Mouse (Mus musculus) left cerebral cortex, adult 11 months (tissue): ENCODE measurements around the gene Focad.

Experiments used
- DNase-seq: peaks from one replicate; pipeline ENCODE4 v3.0.0; 2022; ENCODE audit warnings: low spot score

Focad gene

DNA sequence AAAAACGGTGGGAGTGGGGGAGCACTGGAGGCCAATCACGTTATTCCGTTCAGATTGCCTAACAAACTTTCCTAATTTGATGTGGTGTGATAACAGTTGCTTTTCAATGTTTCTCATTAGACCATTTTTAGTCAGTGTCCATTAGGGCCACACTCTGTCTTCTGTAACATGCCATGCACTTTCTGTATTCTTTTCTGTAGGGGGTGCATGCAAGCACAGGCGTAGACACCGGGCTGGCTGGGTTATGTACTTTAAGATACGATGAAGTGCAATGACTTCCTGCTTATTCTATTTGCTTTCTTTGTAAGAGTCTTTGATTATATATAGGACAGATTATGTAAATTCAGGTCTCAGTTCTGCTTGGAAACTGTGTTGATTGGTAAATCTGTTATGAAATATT lies 116.2 kb downstream of the Focad start:
- DNase-seq = no peak

DNA sequence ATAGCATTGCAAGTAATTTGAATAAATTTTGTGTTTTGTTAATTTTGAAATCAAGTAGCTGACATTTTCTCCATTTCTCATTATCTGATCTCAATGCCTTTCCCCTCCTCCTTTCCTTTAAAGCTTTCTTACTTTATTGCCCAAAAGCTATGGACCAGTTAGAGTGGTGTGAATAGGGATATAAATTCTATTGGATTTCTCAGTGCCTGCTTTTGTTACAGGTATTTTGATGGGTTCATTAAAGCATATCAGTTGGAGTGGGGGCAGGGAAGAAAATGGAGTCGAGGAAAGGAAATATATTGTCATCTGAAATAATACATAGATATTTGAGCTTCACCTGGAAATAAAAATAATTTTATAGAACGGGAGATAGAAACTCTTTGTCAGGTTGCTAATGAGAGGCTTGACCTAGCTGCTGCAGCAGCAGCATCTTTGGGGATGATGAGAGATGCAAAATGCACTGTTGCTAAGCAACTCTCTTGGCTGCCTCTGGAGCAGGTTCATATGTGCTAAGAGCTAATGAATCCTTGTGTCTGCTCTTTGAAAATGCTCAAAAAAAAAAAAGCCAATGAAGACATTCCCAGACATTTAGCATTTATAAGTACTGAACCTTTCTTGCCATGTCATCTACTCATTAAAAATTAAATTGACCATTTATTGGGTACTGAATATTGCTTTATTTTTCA lies 116.9 kb downstream of the Focad start:
- no peak for DNase-seq

DNA sequence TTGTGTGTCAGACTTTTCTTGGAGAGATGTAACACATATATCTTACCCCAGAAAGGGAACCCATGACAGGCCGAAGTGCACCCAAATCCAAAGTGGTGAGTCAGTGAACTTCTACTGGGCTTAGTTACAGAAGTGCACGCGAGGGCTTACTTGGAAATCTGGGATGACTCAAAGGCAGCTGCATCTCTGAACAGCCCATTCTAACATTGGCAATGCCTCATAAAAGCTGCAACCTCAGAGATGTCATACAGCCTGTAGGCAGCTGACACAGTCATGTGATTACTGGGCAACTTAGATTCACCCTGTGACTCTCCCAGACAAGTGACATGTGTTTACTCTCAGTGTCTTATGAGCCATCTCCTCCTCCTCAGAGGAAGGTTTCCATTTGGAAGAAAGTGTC lies 119.5 kb downstream of the Focad start:
- DNase-seq = no peak

DNA sequence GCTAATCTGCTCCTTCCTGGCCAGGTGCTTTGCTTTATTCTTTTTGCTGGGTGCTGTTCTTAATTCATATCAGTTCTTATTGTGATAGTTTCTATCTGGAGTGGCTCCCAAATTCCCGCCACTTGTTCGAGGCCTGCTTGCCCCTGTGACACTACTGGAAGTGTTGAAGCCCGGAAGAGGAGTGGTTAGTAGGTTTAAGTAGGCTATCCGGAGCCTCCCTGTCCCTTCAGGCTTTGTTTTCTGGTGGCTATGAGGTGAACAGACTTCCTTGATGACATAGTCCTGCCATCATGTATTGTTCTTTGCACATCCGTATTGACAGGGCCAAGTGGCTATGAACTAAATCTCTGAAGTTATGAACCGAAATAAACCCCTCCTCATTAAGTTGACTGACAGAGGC lies 123.9 kb downstream of the Focad start:
- no peak for DNase-seq

DNA sequence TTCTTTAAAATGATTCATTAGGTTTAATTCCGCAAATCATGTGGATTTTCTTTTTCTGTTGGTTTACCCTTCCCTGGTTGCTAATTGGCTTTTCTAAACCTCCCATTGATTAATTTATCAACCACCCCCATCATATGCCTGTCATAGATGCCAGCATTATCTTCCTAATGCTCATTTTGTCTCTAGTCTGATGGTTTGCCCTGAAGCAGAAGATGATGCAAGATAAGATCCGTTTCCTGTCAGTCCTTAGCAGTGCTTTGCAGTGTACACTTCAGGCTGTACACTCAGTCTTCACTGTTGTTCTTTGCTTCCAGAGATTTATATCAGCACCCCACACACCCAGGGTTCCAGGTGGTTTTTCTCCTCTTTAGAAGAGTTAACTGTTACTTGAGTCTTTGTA lies 124.4 kb downstream of the Focad start:
- DNase-seq = no peak

DNA sequence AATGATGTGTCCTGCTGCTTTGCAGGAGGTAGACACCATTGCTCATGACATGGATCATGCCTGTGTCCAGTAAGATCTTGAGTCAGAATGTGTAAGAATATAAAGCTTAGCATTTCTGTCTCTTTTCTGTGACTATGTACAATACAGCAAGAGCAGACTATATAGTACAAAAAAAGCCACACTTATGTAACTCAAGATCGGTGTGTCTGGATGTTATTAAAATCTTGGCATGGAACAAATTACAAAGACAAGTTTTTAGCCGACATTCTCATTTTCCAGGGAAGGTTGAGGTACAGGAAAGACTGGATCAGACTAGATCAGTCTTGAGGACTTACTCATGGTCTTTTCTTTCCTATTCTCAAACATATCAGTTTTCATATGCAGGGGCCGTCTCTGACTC lies 136.9 kb downstream of the Focad start:
- DNase-seq = no peak

DNA sequence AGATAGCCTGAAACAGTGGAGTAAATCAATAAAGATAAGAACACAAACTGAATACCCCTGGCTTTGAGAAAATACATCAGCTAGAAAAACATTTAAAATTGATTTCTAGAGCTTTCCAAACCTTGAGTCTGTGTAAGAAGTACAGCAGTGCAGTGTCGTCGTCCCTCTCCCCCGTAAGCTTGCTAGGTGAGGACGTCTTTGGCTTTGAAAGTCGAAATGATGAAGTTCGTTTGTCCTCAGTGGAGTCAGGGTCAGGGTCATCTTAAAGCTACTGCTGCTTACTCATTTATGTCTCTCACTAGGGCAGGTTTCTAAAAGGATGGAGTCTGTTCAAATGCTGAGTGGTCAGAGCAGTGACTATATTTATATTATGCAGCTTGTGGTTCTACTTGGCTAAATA lies 141.5 kb downstream of the Focad start:
- DNase-seq = no peak

DNA sequence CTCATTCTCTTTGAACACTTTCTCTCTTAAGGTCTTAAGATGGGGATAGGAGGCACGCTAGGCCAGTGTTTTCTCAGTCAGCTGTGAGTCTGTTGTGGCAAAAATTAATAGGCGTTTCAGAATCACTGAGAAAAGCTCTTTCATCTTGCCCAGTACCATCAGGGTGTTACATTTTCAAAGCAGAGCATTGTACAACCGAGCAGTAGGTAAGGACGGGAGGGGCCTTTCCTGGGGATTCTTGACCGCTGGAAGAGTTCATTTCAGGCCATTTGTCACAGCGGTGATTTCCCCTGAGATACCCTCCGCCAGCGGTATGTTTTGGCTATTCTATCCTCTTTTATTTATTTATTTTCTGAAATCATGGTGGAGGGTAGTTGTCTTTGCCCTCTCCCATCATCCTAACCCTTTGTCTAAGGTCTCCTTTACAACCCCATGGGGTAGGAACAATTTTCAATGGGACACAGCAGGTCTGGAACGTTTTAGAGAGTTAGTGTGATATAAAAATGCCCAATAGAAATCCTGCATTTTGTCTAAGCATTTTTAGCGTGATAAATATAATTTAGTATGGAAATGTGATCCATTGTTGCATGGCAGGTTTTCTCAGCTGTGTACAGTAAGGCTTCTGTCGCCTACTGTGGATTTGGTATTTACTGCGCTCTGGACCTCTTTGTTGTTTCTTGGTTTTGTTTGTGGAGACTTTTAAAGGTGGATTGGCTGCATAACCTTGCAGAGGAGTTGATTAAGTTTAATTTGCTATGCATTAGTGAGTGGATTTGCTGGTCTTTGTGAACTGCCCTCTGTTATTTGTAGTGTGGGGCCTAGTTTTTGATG lies 142.7 kb downstream of the Focad start:
- DNase-seq = no peak

DNA sequence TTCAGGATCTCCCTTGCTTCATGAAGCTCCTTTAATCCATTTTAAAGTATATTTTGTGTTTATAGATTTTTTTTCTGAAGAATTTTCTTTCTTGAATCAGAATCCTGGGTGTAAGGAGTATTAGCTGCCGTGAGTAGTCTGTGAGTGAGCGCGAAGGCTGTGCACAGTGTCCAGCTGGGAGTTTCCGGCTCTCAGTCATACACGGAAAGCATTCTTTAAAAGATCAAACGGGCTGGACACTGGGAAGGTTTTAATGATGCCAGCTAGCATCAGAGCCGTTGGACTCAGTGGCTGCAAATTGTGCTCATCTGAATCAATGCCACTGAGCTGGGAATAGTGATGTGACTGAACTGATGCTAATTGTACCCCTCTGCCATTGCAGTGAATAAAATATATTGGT lies 143.9 kb downstream of the Focad start:
- DNase-seq = no peak

DNA sequence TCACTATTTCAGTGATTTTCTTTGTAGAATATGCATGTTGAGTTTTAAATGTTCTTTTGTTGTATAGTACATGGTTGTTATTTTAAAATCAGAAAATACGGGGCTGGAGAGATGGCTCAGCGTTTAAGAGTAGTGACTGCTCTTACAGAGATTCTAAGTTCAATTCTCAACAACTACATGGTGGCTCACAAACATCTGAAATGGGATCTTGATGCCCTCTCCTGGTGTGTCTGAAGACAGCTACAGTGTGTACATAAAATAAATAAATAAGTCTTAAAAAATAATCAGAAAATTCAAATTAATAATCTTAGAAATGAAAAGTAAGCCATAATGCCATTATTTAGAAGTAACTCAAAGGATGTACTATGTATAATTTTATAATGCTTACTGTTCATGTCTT lies 149.4 kb downstream of the Focad start:
- DNase-seq = no peak

DNA sequence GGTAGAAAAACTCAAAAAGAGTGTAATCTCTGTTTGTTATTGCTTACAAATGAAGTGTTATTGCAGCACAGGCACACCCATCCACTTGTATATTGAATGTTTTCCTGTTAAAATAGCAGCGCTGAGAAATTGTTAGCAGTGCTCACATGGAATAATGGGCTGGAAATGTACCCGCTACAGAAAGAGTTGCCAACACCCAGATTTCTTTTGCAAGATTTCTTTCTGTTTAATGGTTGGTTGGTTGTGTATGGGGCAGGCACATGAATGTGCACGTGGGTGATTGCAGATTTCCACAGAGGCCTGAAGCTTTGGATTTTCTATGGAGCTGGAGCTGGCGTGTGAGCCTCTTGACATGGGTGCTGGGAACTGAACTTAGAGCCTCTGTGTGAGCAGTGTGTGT lies 151.1 kb downstream of the Focad start:
- DNase-seq = no peak

DNA sequence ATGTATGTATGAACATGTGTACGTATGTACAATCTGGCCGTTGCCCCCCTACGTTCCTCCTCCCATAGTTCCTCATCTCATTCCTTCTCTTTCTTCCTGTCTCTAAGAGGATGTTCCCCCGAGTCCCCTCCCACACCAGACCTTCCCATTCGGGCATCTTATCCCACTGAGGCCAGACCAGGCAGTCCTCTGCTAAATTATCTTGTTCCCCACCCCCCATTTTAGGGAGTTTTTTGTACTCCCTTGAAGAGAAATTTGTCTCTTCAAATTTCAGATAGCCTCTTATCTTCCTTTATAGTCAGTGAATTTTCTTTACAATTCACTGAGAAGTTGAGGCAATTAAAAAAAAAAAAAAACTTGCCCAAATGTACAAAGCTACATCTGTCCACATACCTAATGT lies 166.9 kb downstream of the Focad start:
- no peak for DNase-seq

DNA sequence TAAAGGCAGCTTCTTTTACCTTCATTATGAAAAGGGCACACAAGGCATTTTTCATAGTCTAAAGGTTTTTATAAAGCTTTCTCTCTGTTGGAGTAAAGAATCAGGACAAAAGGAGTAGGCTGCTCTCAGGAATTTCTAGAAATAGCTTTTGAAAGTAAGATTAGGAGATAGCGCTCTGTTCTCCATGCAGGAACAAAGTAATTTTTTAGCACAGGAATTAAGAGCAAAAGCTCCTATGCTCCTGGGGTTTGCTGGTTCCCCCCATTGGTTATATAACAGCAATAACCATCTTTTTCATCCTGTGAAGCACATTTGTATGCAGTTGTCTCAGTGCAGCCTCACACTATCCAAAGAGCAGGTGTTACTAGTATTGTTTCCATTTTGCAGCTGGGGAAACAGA lies 170.1 kb downstream of the Focad start:
- peak; percentile 43 for DNase-seq

DNA sequence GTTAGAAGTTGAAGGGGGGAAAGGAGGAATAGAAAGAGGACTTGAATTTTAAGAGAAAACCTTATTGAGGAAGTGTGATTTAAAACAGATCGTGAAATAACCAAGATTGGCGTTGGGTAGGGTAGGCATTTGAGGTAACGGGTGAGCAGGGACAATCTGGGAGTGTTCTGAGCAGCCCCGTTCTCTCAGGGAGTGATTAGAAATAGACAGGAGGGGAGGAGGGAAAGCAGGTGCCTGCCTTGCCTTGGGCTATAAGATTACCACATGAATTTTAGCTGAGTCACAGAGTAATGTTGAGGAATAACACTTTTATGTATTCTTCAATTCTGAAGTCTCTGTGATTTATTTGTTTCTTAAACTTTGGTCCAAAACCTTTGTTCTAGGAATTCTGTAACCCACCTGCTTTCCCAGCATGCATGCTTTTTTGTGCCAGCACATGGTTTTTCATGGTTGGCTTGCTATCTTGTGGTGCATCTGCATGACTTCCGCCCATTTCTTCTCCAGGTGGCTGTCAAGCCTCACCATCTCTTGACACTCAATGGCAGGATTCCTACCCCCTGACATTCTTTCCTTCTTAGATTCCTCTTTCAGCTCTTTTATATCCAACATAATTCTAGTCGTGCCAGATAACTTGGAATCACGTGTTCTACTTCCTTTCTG lies 176.1 kb downstream of the Focad start:
- DNase-seq = no peak

DNA sequence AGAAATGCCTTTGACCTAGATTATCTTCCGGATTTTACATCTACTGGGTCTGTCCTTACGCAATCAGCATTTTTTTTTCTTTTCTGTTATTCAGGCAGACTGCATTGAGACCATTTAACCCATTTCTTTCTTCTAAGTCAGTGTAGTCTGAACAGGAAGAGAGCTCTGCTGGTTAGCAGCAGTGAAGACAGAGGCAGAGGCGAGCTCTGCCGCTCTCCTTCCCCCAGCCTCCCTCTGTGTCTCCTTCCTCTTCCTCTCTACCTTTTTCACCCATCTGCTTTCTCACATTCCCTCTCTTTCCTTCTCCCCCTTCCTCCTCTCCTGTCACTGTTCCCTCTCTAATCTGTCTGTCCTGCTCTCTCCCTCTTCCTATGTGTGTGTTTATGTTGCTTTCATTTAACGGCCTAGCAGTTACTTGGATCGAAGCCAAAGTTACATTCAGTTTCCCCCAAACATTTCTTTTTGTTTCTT lies 181.2 kb downstream of the Focad start:
- DNase-seq = no peak

DNA sequence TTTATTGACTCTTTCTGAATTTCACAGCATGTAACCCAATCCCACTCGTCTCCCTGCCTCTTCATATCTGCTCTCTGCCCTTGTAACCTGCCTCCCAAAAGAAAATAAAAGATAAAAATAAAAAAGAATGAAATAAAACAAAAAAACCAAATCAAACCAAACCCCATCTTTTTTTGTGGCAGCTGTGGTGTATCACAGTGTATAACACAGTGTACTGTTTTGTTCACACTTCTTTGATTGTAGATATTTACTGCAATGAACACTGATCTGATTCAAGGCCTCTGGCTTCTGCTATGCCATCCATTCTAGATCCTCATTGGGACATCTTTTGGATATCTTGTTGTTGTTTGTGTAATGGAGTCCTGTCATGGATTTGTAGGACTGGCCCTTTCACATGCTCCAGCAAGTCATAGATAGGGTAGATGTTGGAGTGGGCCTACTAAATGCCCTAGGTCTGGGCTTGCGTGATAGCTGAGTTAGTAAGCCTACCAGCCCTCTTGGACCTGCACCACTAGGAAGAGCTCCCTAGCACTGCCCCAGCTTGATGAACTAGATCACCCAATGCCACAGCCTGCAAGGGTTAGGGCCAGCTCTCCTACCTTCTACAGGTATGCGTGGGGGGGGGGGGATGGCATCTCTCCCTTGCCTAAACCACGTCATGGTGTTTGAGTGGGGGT lies 181.8 kb downstream of the Focad start:
- DNase-seq = no peak

DNA sequence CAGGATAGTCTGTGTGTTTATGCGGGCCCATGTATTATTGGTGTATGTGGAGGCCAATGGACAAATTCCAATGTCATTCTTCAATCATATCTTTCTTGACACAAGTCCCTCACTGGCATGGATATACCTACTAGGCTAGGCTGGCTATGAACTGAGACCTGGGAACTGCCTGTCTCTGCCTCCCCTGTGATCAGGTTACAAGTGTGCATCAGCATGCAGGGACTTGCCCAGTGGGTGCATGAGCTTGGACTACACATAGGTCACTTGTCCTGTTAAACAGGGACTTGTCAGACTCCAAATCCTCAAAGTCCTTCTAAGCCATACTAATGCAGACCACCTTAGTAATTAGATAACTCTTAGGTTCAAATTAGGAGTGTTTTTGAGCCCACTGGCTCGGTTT lies 184.1 kb downstream of the Focad start:
- no peak for DNase-seq

DNA sequence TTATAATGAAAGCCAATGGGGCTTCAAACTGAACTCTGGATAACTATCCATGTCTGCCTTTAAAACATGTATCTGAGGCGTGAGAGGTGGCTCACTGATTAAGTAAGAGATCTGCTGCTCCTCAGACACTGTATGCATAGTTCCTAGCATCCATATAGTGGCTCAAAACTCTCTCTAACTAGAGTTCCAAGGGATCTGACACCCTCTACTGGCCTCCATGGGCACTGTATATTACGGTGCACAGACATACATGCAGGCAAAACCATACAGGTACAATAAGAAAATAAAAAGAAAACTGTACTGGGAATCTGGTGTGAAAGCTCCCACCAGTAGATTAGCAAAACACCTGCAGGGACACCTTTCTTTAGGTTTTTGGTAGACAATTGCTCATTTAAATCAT lies 186.1 kb downstream of the Focad start:
- no peak for DNase-seq

DNA sequence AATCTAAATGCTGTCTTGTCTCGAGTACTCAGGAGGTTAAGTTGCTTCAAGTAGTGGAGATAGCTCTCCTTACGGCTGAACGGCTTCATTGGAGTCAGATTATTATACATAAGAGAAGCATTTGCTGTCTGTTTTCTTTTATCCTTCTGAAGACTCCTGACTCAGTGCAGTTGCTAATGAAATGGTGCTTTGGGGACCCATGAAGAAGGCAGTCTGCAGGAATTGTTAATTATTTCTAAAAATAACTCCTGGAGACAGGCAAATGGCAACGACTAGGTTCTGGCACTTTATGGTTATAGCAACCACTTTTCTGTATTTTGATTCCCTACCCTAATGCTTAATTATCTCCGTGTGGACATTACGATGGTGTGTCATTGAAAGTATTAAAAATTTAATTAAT lies 201.1 kb downstream of the Focad start:
- DNase-seq = no peak

DNA sequence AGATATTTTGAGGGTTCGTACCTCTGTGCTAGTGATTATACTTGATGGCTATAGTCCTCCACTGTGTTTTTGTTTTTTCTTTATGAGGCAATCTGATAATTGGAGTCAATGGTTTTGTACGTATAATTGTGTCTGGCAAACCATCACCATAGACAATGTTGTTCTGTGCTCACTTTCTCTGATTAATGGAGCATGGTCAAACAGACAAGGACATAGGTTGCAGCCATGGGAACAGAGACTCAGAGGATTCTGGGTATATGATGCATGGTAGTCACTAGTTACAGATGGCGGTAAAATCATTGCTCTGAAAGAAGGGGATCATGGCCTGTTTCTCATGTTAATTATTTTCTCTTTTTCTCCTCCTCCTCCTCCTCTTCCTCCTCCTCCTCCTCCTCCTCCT lies 205.1 kb downstream of the Focad start:
- DNase-seq = no peak

DNA sequence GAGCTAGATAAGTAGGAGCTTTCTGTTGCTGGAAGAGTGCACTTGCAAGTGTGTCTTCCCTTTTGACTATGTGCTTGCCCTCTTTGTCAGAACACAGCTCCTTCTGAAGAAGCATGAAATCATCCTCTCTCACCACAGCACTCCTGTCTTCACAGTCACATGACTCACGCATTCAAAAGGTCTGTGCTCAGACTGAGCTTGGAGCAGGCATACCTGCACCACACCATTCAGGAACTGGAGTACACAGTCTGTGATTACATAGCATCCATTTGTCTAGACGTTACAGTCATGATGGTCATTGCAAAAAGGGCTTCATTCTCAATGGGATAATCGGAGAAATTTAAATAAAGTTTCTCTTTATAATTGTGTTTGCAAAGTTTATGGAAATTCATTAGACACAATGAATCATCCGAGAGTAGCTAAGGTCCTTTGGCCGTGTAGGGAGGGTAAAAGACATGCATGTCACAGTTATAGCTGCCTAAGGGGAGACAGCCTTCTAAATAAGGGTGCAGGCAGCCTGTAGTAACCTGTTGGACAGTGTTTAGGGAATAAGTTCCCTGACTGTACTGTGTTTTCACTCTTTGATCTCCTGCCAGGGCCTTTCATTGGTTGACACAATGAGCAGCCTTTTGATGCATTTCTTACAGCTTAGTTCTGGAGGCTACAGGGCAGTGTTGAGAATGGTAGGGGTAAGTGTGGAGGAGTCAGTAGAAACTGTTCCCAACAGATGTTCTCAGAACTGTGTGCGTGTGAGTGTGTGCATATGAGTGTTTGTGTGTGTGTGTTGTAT lies 206.6 kb downstream of the Focad start:
- DNase-seq = no peak

DNA sequence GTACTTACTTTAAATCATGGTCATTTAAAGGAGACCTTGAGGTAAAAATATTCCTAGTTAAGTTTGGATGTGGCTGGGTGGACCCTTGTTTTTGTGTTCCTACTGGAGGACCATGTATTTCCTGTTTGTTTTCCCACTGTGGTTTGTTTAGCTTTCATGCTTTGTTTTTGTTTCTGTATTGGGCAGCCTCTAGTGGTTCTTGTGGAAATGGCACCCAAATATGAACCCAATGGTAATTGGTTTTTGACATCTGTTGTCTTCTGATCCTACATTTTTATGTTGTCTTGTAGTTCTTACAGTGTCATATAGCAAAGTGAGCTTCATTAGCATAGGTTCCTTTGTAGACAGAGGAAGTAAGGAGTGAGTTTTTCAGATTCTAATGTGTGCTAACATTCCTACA lies 207.9 kb downstream of the Focad start:
- no peak for DNase-seq
